Mouse (Mus musculus): ENCODE measurements around the gene Mgarp. TPM values are rescaled to one million over a fixed set of nuclear protein-coding genes. Genes with fewer than 3 reads are reported as not detected.

The Mgarp gene
- polyA plus RNA-seq, 1 experiment from 2014 or later, result 6.7 TPM

GRCm38 (mm10) chr3:51378665-51378946 lies 17.9 kb downstream of the Mgarp start:
- DNase-seq (ENCODE audit: low spot score) (no peak), ATAC-seq (ENCODE audit: insufficient read depth, low FRiP score, low TSS enrichment) (no peak)
- no peaks in the 10 kb centered on the region for H3K9me3 ChIP-seq (ENCODE audit: control insufficient read depth, low read length)
- 87% methylated on average over 3 of the region's 3 CpGs for WGBS
- H3K4me3 ChIP-seq (ENCODE audit: low read depth, low read length), result no peak overlapping the region
- no peaks in the 10 kb centered on the region for H3K4me1 ChIP-seq (ENCODE audit: control insufficient read depth, insufficient read depth, low read length)
- H3K36me3 ChIP-seq (ENCODE audit: control insufficient read depth, insufficient read depth, low read length), result no peaks in the 10 kb centered on the region
- H3K27me3 ChIP-seq (ENCODE audit: control insufficient read depth, insufficient read depth, low read length), result no peaks in the 10 kb centered on the region
- no peak overlapping the region for H3K27ac ChIP-seq (ENCODE audit: low read depth, low read length)
- H3K4me2 ChIP-seq (ENCODE audit: low read depth), result peak overlapping the region; percentile 30; the same call in 1 of the 2 replicates
- H3K9ac ChIP-seq (ENCODE audit: low read length), result no peak overlapping the region

GRCm38 (mm10) chr3:51377878-51378664 lies 18.5 kb downstream of the Mgarp start:
- H3K36me3 ChIP-seq (ENCODE audit: control insufficient read depth, insufficient read depth, low read length), result no peaks in the 10 kb centered on the region
- H3K9me3 ChIP-seq (ENCODE audit: control insufficient read depth, low read length), result no peaks in the 10 kb centered on the region
- ATAC-seq (ENCODE audit: insufficient read depth, low FRiP score, low TSS enrichment), result no peak
- no peaks in the 10 kb centered on the region for H3K27me3 ChIP-seq (ENCODE audit: control insufficient read depth, insufficient read depth, low read length)
- H3K9ac ChIP-seq (ENCODE audit: low read length), result no peak overlapping the region
- WGBS, result 48% methylated on average over 31 of the region's 31 CpGs
- H3K4me1 ChIP-seq (ENCODE audit: control insufficient read depth, insufficient read depth, low read length), result no peaks in the 10 kb centered on the region
- H3K4me2 ChIP-seq (ENCODE audit: low read depth), result peak overlapping the region; percentile 30
- peak overlapping the region; percentile 6; the same call in 1 of the 2 replicates for H3K4me3 ChIP-seq (ENCODE audit: low read depth, low read length)
- DNase-seq (ENCODE audit: low spot score), result no peak
- H3K27ac ChIP-seq (ENCODE audit: low read depth, low read length), result no peak overlapping the region

DNA sequence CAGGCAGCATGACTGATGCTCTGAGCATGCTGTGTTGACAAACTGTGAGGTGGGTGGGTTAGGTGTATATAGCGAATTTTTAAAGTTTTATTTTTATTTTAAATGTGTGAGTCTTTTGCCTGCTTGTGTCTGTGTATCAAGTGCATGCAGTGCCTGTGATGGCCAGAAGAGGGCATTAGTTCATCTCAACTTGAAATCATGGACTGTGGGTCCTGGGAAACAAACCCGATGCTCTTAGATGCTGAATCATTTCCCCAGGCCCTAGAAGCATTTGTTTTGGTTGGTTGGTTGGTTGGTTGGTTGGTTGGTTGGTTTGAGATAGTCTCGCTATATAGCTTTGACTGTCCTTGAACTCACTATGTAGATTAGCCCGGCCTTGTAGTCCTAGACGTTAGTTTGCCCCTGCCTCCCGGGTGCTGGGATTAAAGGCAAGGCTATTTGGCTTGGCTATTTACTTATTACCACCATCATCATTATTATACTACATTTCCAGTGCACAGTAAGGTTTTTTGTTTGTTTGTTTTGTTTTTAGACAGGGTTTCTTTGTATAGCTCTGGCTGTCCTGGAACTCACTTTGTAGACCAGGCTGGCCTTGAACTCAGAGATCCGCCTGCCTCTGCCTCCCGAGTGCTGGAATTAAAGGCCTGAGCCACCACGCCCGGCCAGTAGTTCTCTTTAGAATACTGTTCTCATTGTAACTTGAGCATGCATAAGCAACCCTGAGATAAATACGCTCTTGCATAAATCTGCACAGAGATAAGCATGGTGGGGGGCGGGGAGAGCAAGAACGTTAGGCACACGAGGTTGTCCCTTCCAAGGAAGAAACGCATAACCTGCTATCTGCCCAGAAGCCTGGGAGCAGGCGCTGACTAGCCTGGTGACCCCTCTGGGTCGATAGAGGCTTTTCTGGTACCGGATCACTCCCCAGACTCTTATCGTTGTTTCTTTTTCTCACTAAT lies 21.0 kb downstream of the Mgarp start:
- Histone ChIP-seq H3K27ac (ENCODE audit: low read depth, low read length) (no peak overlapping the region), H3K9ac (ENCODE audit: low read length) (no peak overlapping the region), H3K4me1 (ENCODE audit: control insufficient read depth, insufficient read depth, low read length) (no peaks in the 10 kb centered on the region), H3K27me3 (ENCODE audit: control insufficient read depth, insufficient read depth, low read length) (no peaks in the 10 kb centered on the region), H3K9me3 (ENCODE audit: control insufficient read depth, low read length) (no peaks in the 10 kb centered on the region), H3K4me3 (ENCODE audit: low read depth, low read length) (no peak overlapping the region), H3K4me2 (ENCODE audit: low read depth) (no peak overlapping the region), H3K36me3 (ENCODE audit: control insufficient read depth, insufficient read depth, low read length) (no peaks in the 10 kb centered on the region)
- 90% methylated on average over 19 of the region's 19 CpGs for WGBS
- DNase-seq (ENCODE audit: low spot score) (no peak), ATAC-seq (ENCODE audit: insufficient read depth, low FRiP score, low TSS enrichment) (no peak)

DNA sequence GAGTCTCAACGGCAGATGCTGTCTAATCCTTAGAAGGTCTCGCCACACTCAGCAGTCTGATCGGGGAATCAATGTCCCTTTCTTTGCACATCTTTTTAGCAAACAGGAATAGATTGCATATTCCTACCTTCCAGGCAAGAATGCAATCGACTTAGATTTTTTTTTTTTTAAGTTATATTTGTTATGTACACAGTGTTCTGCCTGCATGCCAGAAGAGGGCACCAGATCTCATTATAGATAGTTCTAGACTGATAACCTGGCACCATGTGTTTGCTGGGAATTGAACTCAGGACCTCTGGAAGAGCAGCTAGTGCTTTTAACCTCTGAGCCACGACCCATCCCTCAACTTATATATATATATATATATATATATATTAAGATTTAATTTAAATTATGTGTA lies 23.0 kb downstream of the Mgarp start:
- Histone ChIP-seq H3K4me1 (ENCODE audit: control insufficient read depth, insufficient read depth, low read length) (no peaks in the 10 kb centered on the region), H3K9ac (ENCODE audit: low read length) (no peak overlapping the region)
- ATAC-seq (ENCODE audit: insufficient read depth, low FRiP score, low TSS enrichment), result no peak

DNA sequence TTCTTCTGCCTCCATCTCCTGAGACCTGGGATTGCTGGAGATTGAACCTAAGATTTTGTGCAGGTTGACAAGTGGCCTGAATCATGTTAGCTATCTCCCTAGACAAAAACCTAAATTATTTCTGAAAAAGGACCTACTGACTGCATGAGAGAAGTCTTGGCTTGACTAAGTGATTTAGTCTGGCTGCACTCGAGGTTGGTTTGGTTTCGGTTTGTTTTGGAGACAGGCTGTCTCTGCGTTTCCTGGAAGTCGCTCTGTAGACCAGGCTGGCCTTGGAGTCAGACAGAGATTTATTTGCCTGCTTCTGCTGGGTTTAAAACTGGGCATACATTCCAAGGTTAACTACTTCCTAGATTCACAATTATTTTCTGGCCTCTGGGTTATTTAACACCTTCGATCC lies 23.7 kb downstream of the Mgarp start:
- no peak overlapping the region for H3K4me2 ChIP-seq (ENCODE audit: low read depth)
- no peaks in the 10 kb centered on the region for H3K27me3 ChIP-seq (ENCODE audit: control insufficient read depth, insufficient read depth, low read length)
- ATAC-seq (ENCODE audit: insufficient read depth, low FRiP score, low TSS enrichment) (no peak), DNase-seq (ENCODE audit: low spot score) (no peak)
- 77% methylated on average over 5 of the region's 5 CpGs for WGBS
- H3K9me3 ChIP-seq (ENCODE audit: control insufficient read depth, low read length), result no peaks in the 10 kb centered on the region
- no peak overlapping the region for H3K27ac ChIP-seq (ENCODE audit: low read depth, low read length)
- no peak overlapping the region for H3K9ac ChIP-seq (ENCODE audit: low read length)
- H3K4me1 ChIP-seq (ENCODE audit: control insufficient read depth, insufficient read depth, low read length), result no peaks in the 10 kb centered on the region
- H3K36me3 ChIP-seq (ENCODE audit: control insufficient read depth, insufficient read depth, low read length), result no peaks in the 10 kb centered on the region
- H3K4me3 ChIP-seq (ENCODE audit: low read depth, low read length), result no peak overlapping the region

More for the DNA sequence above, 23.0 kb downstream of the Mgarp start:
- no peak for DNase-seq (ENCODE audit: low spot score)
- H3K9me3 ChIP-seq (ENCODE audit: control insufficient read depth, low read length), result no peaks in the 10 kb centered on the region
- no peaks in the 10 kb centered on the region for H3K36me3 ChIP-seq (ENCODE audit: control insufficient read depth, insufficient read depth, low read length)
- H3K4me3 ChIP-seq (ENCODE audit: low read depth, low read length), result no peak overlapping the region
- 76% methylated on average over 5 of the region's 5 CpGs for WGBS
- H3K4me2 ChIP-seq (ENCODE audit: low read depth), result no peak overlapping the region
- H3K27ac ChIP-seq (ENCODE audit: low read depth, low read length), result no peak overlapping the region
- H3K27me3 ChIP-seq (ENCODE audit: control insufficient read depth, insufficient read depth, low read length), result no peaks in the 10 kb centered on the region

- no peak overlapping the region for H3K4me2 ChIP-seq (ENCODE audit: low read depth)
- no peaks in the 10 kb centered on the region for H3K4me1 ChIP-seq (ENCODE audit: control insufficient read depth, insufficient read depth, low read length)
- H3K27me3 ChIP-seq (ENCODE audit: control insufficient read depth, insufficient read depth, low read length), result no peaks in the 10 kb centered on the region
- 78% methylated on average over 2 of the region's 2 CpGs for WGBS
- H3K4me3 ChIP-seq (ENCODE audit: low read depth, low read length), result no peak overlapping the region
- no peak overlapping the region for H3K27ac ChIP-seq (ENCODE audit: low read depth, low read length)
- ATAC-seq (ENCODE audit: insufficient read depth, low FRiP score, low TSS enrichment) (no peak), DNase-seq (ENCODE audit: low spot score) (no peak)
- no peaks in the 10 kb centered on the region for H3K36me3 ChIP-seq (ENCODE audit: control insufficient read depth, insufficient read depth, low read length)
- H3K9ac ChIP-seq (ENCODE audit: low read length), result no peak overlapping the region
- no peaks in the 10 kb centered on the region for H3K9me3 ChIP-seq (ENCODE audit: control insufficient read depth, low read length)
Measured at GRCm38 (mm10) chr3:51371826-51372225, 24.7 kb downstream of the Mgarp start.

GRCm38 (mm10) chr3:51368011-51368410 lies 28.5 kb downstream of the Mgarp start:
- H3K4me2 ChIP-seq (ENCODE audit: low read depth), result no peak overlapping the region
- DNase-seq (ENCODE audit: low spot score) (no peak), ATAC-seq (ENCODE audit: insufficient read depth, low FRiP score, low TSS enrichment) (no peak)
- H3K27me3 ChIP-seq (ENCODE audit: control insufficient read depth, insufficient read depth, low read length), result no peaks in the 10 kb centered on the region
- no peak overlapping the region for H3K4me3 ChIP-seq (ENCODE audit: low read depth, low read length)
- no peaks in the 10 kb centered on the region for H3K4me1 ChIP-seq (ENCODE audit: control insufficient read depth, insufficient read depth, low read length)
- no peaks in the 10 kb centered on the region for H3K36me3 ChIP-seq (ENCODE audit: control insufficient read depth, insufficient read depth, low read length)
- 78% methylated on average over 4 of the region's 4 CpGs for WGBS
- H3K9me3 ChIP-seq (ENCODE audit: control insufficient read depth, low read length), result no peaks in the 10 kb centered on the region
- no peak overlapping the region for H3K9ac ChIP-seq (ENCODE audit: low read length)
- H3K27ac ChIP-seq (ENCODE audit: low read depth, low read length), result no peak overlapping the region

DNA sequence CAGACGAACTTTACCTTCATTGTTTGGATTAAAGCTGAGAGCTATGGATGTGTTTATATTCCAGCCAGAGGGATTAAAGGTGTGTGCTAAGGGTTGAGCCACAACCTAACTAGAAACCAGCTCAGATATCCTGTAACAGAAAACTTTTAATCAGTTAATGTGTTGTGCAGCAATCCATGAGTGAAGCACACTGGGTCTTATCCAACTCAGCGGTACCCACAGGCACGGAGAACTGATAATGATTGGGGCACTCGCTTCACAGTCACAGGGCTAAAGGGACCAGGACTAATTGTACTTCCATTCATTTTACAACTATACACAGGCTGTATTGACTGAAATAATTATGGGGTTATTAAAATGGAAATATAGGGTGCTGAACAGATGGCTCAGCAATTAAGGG lies 29.6 kb downstream of the Mgarp start:
- H3K4me2 ChIP-seq (ENCODE audit: low read depth), result no peak overlapping the region
- H3K4me3 ChIP-seq (ENCODE audit: low read depth, low read length), result no peak overlapping the region
- ATAC-seq (ENCODE audit: insufficient read depth, low FRiP score, low TSS enrichment) (no peak), DNase-seq (ENCODE audit: low spot score) (no peak)
- no peak overlapping the region for H3K9ac ChIP-seq (ENCODE audit: low read length)
- no peak overlapping the region for H3K27ac ChIP-seq (ENCODE audit: low read depth, low read length)
- no peaks in the 10 kb centered on the region for H3K36me3 ChIP-seq (ENCODE audit: control insufficient read depth, insufficient read depth, low read length)
- no peaks in the 10 kb centered on the region for H3K4me1 ChIP-seq (ENCODE audit: control insufficient read depth, insufficient read depth, low read length)
- WGBS, result 80% methylated on average over 4 of the region's 4 CpGs
- no peaks in the 10 kb centered on the region for H3K9me3 ChIP-seq (ENCODE audit: control insufficient read depth, low read length)
- H3K27me3 ChIP-seq (ENCODE audit: control insufficient read depth, insufficient read depth, low read length), result no peaks in the 10 kb centered on the region

Data from neural tube, embryonic 11.5 days (tissue).